Mouse (Mus musculus) stomach, postnatal 0 days (tissue): ENCODE measurements at regions not wholly inside any gene's neighbourhood (a gene's known extent, or its start where the extent isn't known, plus 50 kb on each side); places are given as distances from the start of the nearest gene placed in this dataset.

ENCODE experiments used
- CTCF ChIP-seq: IDR thresholded peaks from 2 replicates; pipeline ENCODE4 v1.5.1; 2016; ENCODE audit warnings: antibody characterized with exemption, low read depth, mild to moderate bottlenecking, moderate library complexity
- EP300 ChIP-seq: optimal IDR thresholded peaks from 2 replicates; pipeline ENCODE3; 2016; ENCODE audit warnings: antibody characterized with exemption

- TF ChIP-seq CTCF (no peak), EP300 (no peak)
These were observed 167.9 kb downstream of the Tm2d1 start for GRCm38 (mm10) chr4:98215218-98215617.
